Mouse (Mus musculus) kidney, adult 2 months (tissue): ENCODE results near the gene Mbtps2.

Experiments used
- CTCF ChIP-seq: fragments of 200-500 bp; conservative IDR thresholded peaks from 2 replicates; pipeline ENCODE4 v1.5.1; 2011; ENCODE audit warnings: low read depth, mild to moderate bottlenecking, control low read depth, low read length, moderate library complexity, mixed read lengths; ENCODE audit not compliant: insufficient read depth, insufficient read length
- POLR2A ChIP-seq: fragments of 200-500 bp; IDR thresholded peaks from one replicate; pipeline ENCODE4 v1.6.1; 2011; ENCODE audit warnings: low read depth, low read length, control low read depth

DNA sequence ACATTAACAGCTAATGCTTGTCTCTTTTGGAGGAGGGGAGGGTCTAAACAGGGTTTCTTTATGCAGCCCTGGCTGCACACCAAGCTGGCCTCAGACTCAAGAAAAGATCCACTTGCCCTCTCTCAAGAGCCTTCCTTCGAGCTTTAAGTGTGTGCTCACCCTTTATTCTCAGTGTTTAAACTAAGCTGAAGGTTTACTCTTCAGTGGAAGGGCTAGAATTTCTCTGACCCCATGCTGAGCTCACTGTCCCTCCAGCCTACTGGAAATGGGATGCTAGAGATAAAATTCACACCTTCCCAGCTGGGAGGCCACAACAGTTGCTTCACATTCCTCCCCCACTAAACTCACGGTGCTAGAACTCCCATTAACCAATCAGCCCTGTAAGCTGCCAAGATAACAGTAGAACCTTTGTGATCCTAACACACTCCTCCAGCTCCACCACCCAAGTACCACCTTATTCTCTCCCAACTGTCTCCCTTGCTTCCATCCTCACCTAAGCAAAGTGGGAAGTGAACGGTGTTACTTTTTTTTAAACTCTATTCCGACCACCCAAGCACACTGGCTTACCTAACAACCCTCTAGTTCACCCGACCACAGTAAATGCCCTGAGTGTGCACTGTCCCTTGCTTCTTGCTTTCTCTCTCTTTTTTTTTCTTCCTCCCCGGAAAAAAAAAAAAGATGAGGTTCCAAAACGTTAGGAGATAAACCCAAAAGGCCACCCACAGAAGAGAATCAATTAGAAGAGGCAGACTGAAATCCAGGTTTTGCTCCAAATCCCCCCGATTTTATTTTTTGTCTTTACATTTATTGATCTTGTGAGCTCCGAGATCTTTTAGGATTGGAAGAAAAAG, 108.4 kb downstream of the Mbtps2 start:
- TF ChIP-seq POLR2A (no peak), CTCF (no peak)
